Mouse (Mus musculus): Measurements from ENCODE around the gene Cdkl3. TPM values are rescaled to one million over a fixed set of nuclear protein-coding genes. Genes with fewer than 3 reads are reported as not detected.

The Cdkl3 gene
- total and polyA plus RNA-seq, 2 experiments from 2014 or later = 12.7 to 37.6 TPM

DNA sequence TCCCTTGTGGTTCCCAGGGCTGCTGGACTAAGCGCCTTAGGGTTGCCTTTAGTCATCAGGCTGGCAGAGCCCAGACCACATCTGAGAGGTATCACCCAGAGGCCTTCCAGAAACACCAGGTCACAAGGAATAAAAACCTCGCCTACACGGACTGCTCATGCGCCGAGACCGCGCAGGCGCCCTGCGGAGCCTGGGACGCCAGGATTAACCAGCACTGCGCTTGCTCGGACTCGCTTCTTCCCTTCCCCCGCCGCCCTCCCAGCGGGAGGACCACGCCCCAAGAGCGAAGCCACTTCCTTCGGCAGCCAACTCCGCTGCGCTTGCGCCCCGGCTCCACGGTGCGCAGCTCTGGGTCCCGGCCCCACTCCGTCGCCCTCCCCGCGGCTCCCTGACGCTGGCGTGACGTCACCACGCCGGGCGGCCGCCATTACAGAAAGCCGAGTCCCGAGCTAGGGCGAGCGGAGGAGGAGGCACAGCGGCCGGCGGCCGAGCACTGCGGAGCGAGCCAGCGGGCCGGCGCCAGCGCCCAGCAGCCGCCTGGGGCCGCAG, 94.5 kb downstream of the Cdkl3 start, which contains the start of gene Ppp2ca:
Gene Ppp2ca (plus strand): TSS at position 284 of the 549 bp plus-strand sequence.
- under 1% methylated on average over 46 of the region's 53 CpGs for WGBS
- no peaks in the 10 kb centered on the region for H3K27me3 ChIP-seq (ENCODE audit: insufficient read depth, low read length)

DNA sequence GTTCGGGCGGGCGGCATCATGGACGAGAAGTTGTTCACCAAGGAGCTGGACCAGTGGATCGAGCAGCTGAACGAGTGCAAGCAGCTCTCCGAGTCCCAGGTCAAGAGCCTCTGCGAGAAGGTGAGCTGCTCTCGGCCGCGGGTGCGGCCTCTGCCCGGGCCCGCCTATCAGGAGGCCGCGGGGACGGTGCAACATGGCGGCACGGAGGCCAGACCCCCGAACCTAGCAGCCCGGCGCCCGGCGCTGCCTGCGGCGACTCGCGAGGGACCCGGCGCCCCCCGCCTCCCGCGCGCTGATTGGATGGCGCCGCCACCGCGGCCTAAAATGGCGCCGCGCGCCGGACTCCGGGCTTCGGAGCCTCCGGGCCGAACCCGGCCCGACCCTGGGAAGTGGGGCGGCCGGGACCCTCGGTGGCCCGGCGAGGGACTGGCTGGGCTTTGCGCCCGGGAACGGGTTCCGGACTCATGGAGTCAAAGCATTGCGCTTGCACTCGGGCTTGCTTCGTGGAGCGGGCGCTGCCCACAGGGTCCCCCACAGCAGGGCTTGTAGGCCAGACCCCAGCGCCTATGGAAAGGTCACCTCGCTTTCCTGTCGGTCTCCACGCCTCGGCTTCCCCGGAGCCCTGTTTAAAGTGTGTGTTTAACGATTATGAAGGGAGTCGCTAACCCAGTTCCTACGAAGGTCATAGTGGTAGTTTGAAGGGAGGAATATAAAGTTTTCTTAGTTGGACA, 95.2 kb downstream of the Cdkl3 start:
- Histone ChIP-seq H3K27me3 (ENCODE audit: insufficient read depth, low read length) (no peaks in the 10 kb centered on the region), H3K9me3 (ENCODE audit: low read length) (no peaks in the 10 kb centered on the region), H3K27ac (peak overlapping the region; percentile 100), H3K36me3 (ENCODE audit: insufficient read depth, low read length) (no peaks in the 10 kb centered on the region), H3K4me2 (ENCODE audit: low read depth, low read length) (peak overlapping the region; percentile 79), H3K4me3 (ENCODE audit: low read length) (peak overlapping the region; percentile 99), H3K9ac (replicated peaks; ENCODE audit: low read length) (peak overlapping the region; percentile 99), H3K4me1 (ENCODE audit: insufficient read depth, low read length) (peaks cover 27% of the 10 kb centered on the region)
- ATAC-seq = peak; percentile 81
- TF ChIP-seq CTCF (IDR thresholded peaks at IDR 0.05; ENCODE audit: low read depth) = no peak
- WGBS = 3% methylated on average over 70 of the region's 72 CpGs
- peak; percentile 89 for DNase-seq (ENCODE audit: low spot score)

More for the DNA sequence above, 94.5 kb downstream of the Cdkl3 start, which contains the start of gene Ppp2ca:
- peak within 1 kb of the TSS; percentile 99 for H3K4me3 ChIP-seq (ENCODE audit: low read length)
- no peaks in the 10 kb centered on the region for H3K9me3 ChIP-seq (ENCODE audit: low read length)
- peak within 1 kb of the TSS; percentile 100 for H3K27ac ChIP-seq
- H3K4me1 ChIP-seq (ENCODE audit: insufficient read depth, low read length) = peaks cover 26% of the 10 kb centered on the region
- peak within 1 kb of the TSS; percentile 99 for H3K9ac ChIP-seq (replicated peaks; ENCODE audit: low read length)
- no peaks in the 10 kb centered on the region for H3K36me3 ChIP-seq (ENCODE audit: insufficient read depth, low read length)
- peak; percentile 98 for ATAC-seq
- DNase-seq (ENCODE audit: low spot score) = peak; percentile 99
- peak within 1 kb of the TSS; percentile 79 for H3K4me2 ChIP-seq (ENCODE audit: low read depth, low read length)
- no peak for TF ChIP-seq CTCF (IDR thresholded peaks at IDR 0.05; ENCODE audit: low read depth)

DNA sequence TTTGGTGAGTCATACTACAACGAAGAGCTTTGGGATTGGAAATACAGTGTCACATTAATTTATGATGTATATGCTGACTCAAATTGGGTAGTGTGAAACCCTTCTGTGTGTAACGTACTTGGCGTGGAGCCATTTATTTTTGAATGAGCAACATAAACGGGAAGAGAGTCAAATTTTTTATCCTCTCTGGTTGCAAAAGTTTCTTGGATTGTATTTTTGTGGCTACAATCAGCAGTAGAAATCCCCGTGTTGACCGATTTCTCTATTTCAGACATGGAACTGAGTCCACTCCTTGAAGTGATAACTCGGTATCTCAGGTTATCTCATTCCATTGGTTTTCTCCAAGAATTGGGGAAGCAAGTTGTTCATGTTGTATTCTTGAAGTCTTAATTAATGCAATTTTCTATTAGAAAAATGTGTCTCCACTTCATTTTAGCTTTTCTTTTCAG, 95.8 kb downstream of the Cdkl3 start:
- Histone ChIP-seq H3K4me3 (ENCODE audit: low read length) (peak overlapping the region; percentile 99), H3K27me3 (ENCODE audit: insufficient read depth, low read length) (no peaks in the 10 kb centered on the region), H3K9ac (replicated peaks; ENCODE audit: low read length) (peak overlapping the region; percentile 99), H3K9me3 (ENCODE audit: low read length) (no peaks in the 10 kb centered on the region), H3K36me3 (ENCODE audit: insufficient read depth, low read length) (no peaks in the 10 kb centered on the region), H3K27ac (peak overlapping the region; percentile 100), H3K4me2 (ENCODE audit: low read depth, low read length) (peak overlapping the region; percentile 79), H3K4me1 (ENCODE audit: insufficient read depth, low read length) (peaks cover 31% of the 10 kb centered on the region)
- ATAC-seq (no peak), DNase-seq (ENCODE audit: low spot score) (peak; percentile 20)
- WGBS = 4% methylated on average over 7 of the region's 7 CpGs
- TF ChIP-seq CTCF (IDR thresholded peaks at IDR 0.05; ENCODE audit: low read depth) = no peak

DNA sequence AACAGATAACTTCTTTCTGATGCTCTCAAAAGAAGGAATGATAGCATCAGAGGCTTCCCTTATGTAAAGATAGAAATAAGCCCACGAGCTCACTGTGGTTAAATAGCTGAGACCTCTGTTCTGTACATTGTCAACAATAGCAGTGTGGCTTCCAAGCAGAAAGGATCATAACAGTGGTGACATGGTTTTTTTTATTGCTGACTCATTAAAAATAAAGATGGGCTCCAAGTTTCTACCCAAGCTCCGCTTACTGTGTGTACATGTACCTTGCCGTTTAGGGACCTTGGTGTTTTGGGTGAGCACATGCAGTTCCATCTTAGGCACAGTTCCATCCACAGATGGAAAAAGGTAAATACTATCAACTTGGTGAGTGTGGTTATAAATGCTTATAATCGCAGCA, 99.0 kb downstream of the Cdkl3 start:
- Histone ChIP-seq H3K9ac (replicated peaks; ENCODE audit: low read length) (no peak overlapping the region), H3K4me3 (ENCODE audit: low read length) (no peak overlapping the region), H3K36me3 (ENCODE audit: insufficient read depth, low read length) (no peaks in the 10 kb centered on the region), H3K4me1 (ENCODE audit: insufficient read depth, low read length) (peaks cover 25% of the 10 kb centered on the region), H3K27me3 (ENCODE audit: insufficient read depth, low read length) (no peaks in the 10 kb centered on the region), H3K4me2 (ENCODE audit: low read depth, low read length) (no peak overlapping the region), H3K9me3 (ENCODE audit: low read length) (no peaks in the 10 kb centered on the region), H3K27ac (no peak overlapping the region)
- no peak for TF ChIP-seq CTCF (IDR thresholded peaks at IDR 0.05; ENCODE audit: low read depth)
- WGBS = 86% methylated on average over 4 of the region's 4 CpGs
- no peak for ATAC-seq
- no peak for DNase-seq (ENCODE audit: low spot score)

DNA sequence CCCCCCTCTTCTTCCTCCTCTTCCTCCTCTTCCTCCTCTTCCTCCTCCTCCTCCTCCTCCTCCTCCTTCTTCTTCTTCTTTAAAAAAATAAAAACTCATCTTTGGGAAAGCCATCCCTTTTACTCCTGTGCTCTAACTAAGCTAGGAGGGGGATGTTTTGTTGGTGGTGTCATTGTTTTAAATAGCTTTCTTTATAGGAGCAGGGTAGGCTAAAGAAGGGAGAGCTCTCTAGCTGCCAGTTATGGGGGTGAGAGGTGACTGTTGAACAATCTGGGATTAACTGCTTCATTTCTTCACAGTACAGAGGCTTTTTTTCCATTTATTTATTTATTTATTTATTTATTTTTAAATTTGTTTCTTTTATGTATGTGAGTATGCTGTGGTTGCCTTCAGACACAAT, 101.5 kb downstream of the Cdkl3 start:
- Histone ChIP-seq H3K4me3 (ENCODE audit: low read length) (no peak overlapping the region), H3K27ac (no peak overlapping the region), H3K27me3 (ENCODE audit: insufficient read depth, low read length) (no peaks in the 10 kb centered on the region), H3K36me3 (ENCODE audit: insufficient read depth, low read length) (no peaks in the 10 kb centered on the region), H3K9me3 (ENCODE audit: low read length) (no peaks in the 10 kb centered on the region), H3K9ac (replicated peaks; ENCODE audit: low read length) (no peak overlapping the region), H3K4me2 (ENCODE audit: low read depth, low read length) (no peak overlapping the region), H3K4me1 (ENCODE audit: insufficient read depth, low read length) (peaks cover 19% of the 10 kb centered on the region; the same call in 1 of the 2 replicates)
- TF ChIP-seq CTCF (IDR thresholded peaks at IDR 0.05; ENCODE audit: low read depth) = no peak
- no peak for ATAC-seq
- no peak for DNase-seq (ENCODE audit: low spot score)

DNA sequence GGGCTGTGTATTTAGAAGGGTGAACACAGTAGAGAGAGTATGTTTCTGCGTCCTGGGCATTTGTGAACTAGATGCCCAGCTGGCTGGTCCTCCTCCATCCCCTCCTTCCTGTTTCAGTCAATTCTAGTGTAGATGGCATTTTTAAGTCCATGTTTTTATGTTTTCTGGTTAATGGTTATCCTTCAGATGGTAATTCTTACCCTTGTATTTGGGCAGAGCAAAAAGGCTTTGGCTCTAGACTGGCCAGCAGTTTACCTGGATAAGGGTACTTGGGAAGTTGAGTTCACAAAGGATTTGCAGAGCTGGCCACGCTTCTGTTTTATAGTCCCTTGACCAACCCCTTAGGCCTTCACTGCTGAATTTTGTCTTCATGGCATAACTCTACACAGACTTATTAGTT, 102.0 kb downstream of the Cdkl3 start:
- no peak overlapping the region for H3K9ac ChIP-seq (replicated peaks; ENCODE audit: low read length)
- no peaks in the 10 kb centered on the region for H3K9me3 ChIP-seq (ENCODE audit: low read length)
- DNase-seq (ENCODE audit: low spot score) = no peak
- no peak overlapping the region for H3K4me2 ChIP-seq (ENCODE audit: low read depth, low read length)
- no peaks in the 10 kb centered on the region for H3K36me3 ChIP-seq (ENCODE audit: insufficient read depth, low read length)
- TF ChIP-seq CTCF (IDR thresholded peaks at IDR 0.05; ENCODE audit: low read depth) = no peak
- peaks cover 15% of the 10 kb centered on the region; the same call in 1 of the 2 replicates for H3K4me1 ChIP-seq (ENCODE audit: insufficient read depth, low read length)
- no peak overlapping the region for H3K4me3 ChIP-seq (ENCODE audit: low read length)
- H3K27ac ChIP-seq = no peak overlapping the region
- WGBS = 83% methylated on average over 2 of the region's 2 CpGs
- ATAC-seq = no peak
- H3K27me3 ChIP-seq (ENCODE audit: insufficient read depth, low read length) = no peaks in the 10 kb centered on the region

DNA sequence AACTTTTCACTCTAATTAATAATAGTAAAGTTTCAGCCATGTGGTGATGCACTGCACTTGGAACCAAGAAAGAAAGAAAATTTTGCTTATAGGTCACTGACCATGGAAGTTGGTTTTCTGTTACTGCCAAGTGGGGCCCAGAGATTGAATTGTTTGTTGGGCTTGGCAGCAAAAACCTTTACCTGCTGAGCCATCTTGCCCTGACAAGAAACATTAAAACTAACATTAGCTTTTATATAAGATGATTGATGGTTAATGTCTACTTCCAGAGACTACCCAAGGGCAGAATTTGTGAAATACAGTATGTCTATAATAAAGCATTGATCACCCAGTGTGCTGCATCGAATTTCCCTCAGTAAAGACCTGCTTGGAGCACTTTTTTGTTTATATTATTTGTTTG, 102.4 kb downstream of the Cdkl3 start:
- Histone ChIP-seq H3K9ac (replicated peaks; ENCODE audit: low read length) (no peak overlapping the region), H3K4me1 (ENCODE audit: insufficient read depth, low read length) (peaks cover 11% of the 10 kb centered on the region; the same call in 1 of the 2 replicates), H3K4me3 (ENCODE audit: low read length) (no peak overlapping the region), H3K4me2 (ENCODE audit: low read depth, low read length) (no peak overlapping the region), H3K27ac (no peak overlapping the region), H3K36me3 (ENCODE audit: insufficient read depth, low read length) (no peaks in the 10 kb centered on the region), H3K27me3 (ENCODE audit: insufficient read depth, low read length) (no peaks in the 10 kb centered on the region), H3K9me3 (ENCODE audit: low read length) (no peaks in the 10 kb centered on the region)
- no peak for ATAC-seq
- DNase-seq (ENCODE audit: low spot score) = no peak
- 85% methylated on average over 1 of the region's 1 CpGs for WGBS
- no peak for TF ChIP-seq CTCF (IDR thresholded peaks at IDR 0.05; ENCODE audit: low read depth)

All from hindbrain, postnatal 0 days (tissue).